Mouse (Mus musculus) cerebellum, postnatal 25 days (tissue): ENCODE measurements around the gene Mt1.

ENCODE experiments used
- DNase-seq, 2 experiments: peaks; one replicate each; pipeline ENCODE4 v3.0.0; 2021; ENCODE audit warnings: mixed read lengths in 2 of 2

Gene Mt1

DNA sequence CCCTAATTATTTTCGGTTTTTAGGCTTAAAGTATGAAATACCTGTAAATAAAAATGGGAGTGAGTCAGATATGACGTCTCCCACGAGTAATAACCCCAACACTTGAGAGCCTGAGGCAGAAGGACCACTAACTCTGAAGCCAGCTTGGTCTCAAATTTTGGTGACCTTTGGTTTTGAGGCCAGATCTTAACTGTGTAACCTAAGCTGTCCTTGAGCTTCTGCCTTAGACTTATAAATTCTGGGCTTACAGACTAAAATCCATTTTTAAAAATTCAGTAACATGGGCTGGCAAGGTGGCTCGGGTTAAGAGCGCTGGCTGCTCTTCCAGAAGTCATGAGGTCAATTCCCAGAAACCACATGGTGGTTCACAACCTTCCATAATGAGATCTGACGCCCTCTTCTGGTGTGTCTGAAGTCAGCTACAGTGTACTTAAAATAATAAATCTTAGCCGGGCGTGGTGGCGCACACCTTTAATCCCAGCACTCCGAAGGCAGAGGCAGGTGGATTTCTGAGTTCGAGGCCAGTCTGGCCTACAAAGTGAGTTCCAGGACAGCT, 5.0 kb upstream of the Mt1 start:
- DNase-seq: no peak

DNA sequence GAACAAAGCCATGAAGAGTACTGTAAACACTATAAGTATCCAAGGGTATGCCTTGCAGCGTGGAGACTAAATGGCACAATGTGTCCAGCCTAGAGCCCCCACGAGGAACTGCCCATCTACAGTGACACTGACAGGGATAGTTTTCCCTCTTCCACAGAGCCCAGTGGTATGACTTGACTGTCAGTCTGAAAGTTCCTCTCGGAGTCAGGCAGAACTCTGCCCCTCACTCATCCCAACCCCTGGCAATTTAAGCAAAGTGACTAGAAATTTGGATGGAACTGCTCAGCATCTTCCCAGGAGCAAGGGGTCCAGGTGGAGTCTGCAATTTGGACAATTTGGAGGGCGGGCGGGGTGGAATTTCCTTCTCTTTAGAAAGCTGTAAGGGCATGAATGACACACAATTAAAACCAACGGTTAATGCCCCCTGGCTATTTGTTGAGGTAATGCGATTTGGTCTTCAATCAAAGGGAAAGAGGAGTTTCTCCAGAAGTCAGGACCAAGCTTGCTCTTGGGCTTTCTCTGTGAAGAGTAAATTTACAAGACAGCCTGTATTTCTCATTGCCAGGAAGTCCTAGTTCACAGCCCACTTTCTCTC, 4.2 kb upstream of the Mt1 start:
- no peak for DNase-seq

- no peak for DNase-seq
Observed at GRCm38 (mm10) chr8:94177716-94178390, 1.0 kb upstream of the Mt1 start.

DNA sequence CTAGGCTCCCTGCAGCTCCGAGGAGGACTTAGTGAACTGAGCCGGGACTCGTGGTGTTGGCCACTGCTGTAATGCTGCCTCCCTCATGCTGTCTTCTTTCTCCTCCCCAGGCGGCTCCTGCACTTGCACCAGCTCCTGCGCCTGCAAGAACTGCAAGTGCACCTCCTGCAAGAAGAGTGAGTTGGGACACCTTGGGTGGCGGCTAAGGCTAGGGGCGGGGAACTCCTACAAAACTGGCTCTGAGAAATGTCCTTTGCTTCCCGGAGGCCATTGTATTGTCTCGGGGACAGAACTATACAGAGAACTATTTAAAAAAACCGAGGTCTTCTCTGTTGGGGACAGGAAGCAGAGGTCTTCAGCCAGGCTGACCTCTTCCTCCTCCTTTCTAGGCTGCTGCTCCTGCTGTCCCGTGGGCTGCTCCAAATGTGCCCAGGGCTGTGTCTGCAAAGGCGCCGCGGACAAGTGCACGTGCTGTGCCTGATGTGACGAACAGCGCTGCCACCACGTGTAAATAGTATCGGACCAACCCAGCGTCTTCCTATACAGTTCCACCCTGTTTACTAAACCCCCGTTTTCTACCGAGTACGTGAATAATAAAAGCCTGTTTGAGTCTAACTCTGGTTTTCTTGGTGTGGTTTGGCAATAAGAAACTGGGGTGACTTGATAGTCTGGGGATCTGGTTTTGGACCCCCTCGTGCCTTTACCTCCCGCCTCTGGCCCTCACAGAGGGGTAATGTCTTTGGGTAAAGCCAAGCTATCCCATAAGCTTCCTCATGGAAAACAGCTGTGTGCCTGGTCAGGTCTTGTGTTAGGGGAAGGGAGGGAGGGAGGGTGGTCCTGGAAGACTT, 1.1 kb downstream of the Mt1 start:
- peak in 1 of 2 experiments; percentile 34 for DNase-seq

GRCm38 (mm10) chr8:94180561-94180908, 1.7 kb downstream of the Mt1 start:
- DNase-seq: no peak

GRCm38 (mm10) chr8:94182055-94182929, 3.4 kb downstream of the Mt1 start:
- no peak for DNase-seq

GRCm38 (mm10) chr8:94183117-94183516, 4.2 kb downstream of the Mt1 start:
- peak in 1 of 2 experiments; percentile 59 for DNase-seq

DNA sequence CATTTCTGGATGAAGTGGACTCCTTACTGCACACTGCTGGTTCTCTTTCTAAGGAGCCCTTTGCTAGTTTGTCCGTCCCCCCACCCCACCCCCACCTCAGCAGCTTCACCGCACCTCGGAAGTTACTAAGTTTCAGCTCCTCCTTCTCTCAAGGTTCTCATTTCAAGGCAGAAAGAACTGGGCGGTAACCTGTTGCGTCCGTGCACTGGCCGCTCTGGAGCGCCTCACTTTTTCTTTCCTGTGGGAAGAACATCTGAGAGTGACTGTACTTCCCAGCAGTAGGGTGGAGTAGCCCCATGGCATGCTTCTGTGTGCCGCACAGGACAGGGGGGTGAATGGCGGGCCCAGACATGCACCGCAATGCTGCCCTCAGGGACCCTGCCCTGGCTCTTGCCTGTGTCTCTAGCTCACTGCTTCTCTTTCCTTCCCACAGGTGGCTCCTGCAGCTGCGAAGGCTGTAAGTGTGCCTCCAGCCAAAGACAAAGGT, 5.5 kb downstream of the Mt1 start:
- no peak for DNase-seq

GRCm38 (mm10) chr8:94185791-94186190, 6.9 kb downstream of the Mt1 start:
- no peak for DNase-seq

- DNase-seq: peak; percentile 79 to 90
Observed at GRCm38 (mm10) chr8:94186542-94186941, 7.7 kb downstream of the Mt1 start.

GRCm38 (mm10) chr8:94187290-94188002, 8.6 kb downstream of the Mt1 start:
- no peak for DNase-seq

DNA sequence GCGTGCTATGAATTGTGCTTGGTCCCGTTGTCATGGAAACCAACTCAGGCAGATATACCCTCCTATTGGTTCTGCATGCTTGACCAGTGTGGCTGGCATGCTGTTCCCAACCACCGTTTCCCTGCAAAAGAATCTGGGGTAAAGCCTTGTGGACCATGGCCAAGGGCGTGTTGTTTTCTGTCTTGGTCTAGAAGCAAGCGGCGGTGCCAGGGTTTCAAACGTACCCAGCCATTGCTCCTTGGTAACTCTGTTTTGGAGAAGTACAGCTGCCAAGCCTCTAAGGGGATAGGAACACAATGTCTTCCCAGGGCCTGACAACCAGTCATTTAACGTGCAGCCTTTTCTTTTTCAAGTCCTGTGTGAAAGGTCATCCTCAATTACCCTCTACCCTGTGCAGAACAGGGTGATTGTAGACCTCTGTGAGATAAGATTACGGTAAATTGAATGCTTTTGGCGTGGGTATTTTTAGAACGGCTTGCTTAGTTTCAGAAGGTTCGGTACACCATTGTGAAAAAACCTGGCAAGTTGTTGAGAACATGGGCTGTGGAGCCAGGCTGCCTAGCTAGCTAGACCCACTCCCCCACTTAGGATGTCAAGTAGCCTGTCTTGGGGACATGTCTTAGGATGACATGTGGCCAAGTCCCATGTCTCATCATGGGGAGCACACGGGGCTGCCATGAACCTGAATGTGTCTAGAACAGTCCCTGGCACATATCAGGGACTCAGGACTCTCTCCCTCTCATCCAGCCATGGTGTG, 10.6 kb downstream of the Mt1 start:
- peak in 1 of 2 experiments; percentile 32 for DNase-seq

DNA sequence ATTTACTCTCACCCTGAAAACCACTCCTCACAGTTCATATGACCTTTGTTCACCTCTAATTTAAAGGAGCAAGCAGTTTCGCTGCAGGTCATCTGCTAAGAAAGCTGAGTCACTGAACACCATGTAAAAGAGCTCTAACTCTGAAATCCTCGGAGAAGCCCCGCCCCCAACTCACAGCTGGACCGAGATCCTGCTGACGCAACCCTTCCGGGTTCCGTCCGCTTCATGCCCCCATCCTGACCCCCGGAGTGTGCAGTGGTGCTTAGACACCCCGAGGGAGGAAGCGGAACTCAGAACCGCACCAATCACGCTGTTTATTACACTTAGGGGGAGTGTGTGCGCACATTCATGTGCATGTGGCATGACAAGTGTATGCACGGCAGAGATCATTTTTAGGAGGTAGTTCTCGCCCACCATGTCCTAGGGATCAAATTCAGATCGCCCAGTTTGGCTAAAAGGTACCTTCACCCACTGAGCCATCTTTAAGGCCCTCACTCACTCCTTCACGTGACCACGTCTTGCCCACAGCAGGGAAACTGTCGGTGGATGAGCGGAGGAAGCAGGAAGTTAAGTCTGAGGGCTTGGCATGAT, 12.3 kb downstream of the Mt1 start:
- no peak for DNase-seq

GRCm38 (mm10) chr8:94192926-94193325, 14.0 kb downstream of the Mt1 start:
- DNase-seq: no peak

- DNase-seq: no peak
Observed at GRCm38 (mm10) chr8:94194591-94195223, 15.8 kb downstream of the Mt1 start.

DNA sequence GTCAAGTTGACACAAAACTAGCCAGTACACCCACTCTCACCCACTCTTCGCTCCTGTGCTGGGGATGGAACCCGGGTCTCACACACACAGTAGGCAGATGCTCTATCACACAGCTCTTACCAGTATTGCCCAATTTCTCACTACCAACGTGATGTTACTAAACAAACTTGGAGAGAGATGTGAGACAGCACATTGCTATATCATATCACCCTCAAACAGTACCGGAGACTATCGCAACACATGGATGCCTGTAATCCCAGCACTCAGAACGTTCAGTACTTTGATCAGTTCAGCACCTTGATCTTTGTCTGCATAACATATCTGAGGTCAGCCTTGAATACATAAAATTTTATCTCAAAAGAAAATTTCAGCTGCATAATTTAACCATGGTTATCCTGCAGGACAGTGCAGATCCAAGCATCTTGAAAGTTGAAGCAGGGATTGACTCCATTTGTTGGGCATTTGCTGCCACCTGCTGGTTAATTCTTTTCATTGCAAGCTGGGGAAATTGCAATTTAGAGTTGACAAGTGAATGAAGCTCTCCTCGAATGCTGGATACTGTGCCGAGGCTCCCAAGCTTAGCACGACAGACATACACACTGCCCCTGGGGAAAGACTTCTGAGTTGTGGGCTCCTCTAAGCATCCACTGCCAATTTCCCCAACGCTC, 20.5 kb downstream of the Mt1 start:
- peak; percentile 62 to 77 for DNase-seq

GRCm38 (mm10) chr8:94204043-94204442, 25.2 kb downstream of the Mt1 start:
- no peak for DNase-seq

DNA sequence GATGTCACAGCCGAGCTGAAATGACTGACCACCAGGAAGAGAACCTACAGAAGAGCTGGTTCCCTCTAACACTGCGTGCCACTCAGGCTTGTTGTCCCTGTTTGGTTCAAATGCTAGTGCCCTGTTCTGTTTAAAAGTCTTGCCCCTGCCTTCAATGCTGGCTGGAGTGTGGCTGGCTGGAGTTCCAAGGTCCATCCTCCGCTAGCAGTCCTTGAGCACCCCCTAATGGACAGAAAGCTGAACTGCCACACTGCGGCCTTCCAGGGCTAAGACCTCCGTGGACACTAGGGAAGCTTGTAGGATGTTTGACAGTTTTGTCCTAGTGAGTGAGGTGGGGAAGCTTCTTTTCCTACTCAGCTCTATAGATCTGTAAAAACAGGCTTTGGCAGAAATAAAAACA, 26.9 kb downstream of the Mt1 start:
- DNase-seq: peak; percentile 80 to 87

GRCm38 (mm10) chr8:94206256-94206655, 27.4 kb downstream of the Mt1 start:
- DNase-seq: no peak
